25 mouse cellular contexts compared by ENCODE assay signal in genomic region chr11:75684462-75684861, GRCm38 (mm10). TPM values are rescaled to one million over a fixed set of nuclear protein-coding genes. Genes with fewer than 3 reads are reported as not detected.
DNase-seq lines count a peak whose midpoint lies in the region; ATAC-seq and TF ChIP-seq lines count a peak whose summit lies in the region.
"Had no signal": no experiment of that assay in that cellular context is flagged by ENCODE, and none has a peak within 500 bp of the region (broad histone marks: within the 10 kb centered on the region; RNA-seq: fewer than 3 reads in every experiment).

No protein-coding gene starts in this region.

- H3K36me3 ChIP-seq in MEL (ENCODE audit: control insufficient read depth in 1 of 2, insufficient read depth in 2 of 2, low read length in 2 of 2) = peaks cover 22 to 30% of the 10 kb centered on the region in 2 experiments
- H3K36me3 ChIP-seq in hindbrain, postnatal 0 days (ENCODE audit: insufficient read depth, low read length) = no peaks in the 10 kb centered on the region

- H3K27me3 ChIP-seq in MEL (ENCODE audit: control insufficient read depth in 1 of 2, insufficient read depth in 2 of 2, low read length in 2 of 2) = no peaks in the 10 kb centered on the region
- H3K27me3 ChIP-seq in hindbrain, postnatal 0 days (ENCODE audit: insufficient read depth, low read length) = no peaks in the 10 kb centered on the region
- H3K27me3 ChIP-seq: embryonic facial prominence, embryonic 15.5 days; forebrain, embryonic 15.5 days; limb, embryonic 15.5 days; neural tube, embryonic 13.5 days had no signal

- no peak overlapping the region for H3K4me2 ChIP-seq in hindbrain, postnatal 0 days (ENCODE audit: low read depth, low read length)
- H3K4me2 ChIP-seq: embryonic facial prominence, embryonic 15.5 days; forebrain, embryonic 15.5 days; limb, embryonic 15.5 days; neural tube, embryonic 13.5 days had no signal

- peak overlapping the region; percentile 21; the same call in 1 of the 2 replicates for H3K4me3 ChIP-seq in gastrocnemius, adult 2 months
- H3K4me3 ChIP-seq in left cerebral cortex, adult 2 months = no peak overlapping the region
- H3K4me3 ChIP-seq in MEL (ENCODE audit: control insufficient read depth in 1 of 2, insufficient read depth in 1 of 2, low read depth in 2 of 2, low read length in 2 of 2) = no peak overlapping the region
- no peak overlapping the region for H3K4me3 ChIP-seq in hindbrain, postnatal 0 days (ENCODE audit: low read length)
- H3K4me3 ChIP-seq: embryonic facial prominence, embryonic 15.5 days; forebrain, embryonic 15.5 days; limb, embryonic 15.5 days; myocyte; neural tube, embryonic 13.5 days had no signal

- no peak for DNase-seq in gastrocnemius, adult 2 months
- no peak for DNase-seq in gastrocnemius, postnatal 14 days
- no peak for DNase-seq in left cerebral cortex, adult 2 months (ENCODE audit: extremely low spot score in 1 of 2, low spot score in 2 of 2)
- DNase-seq in left cerebral cortex, adult 11 months (ENCODE audit: low spot score) = no peak
- DNase-seq in 416B (ENCODE audit: low read depth) (peak; percentile 19), MEL (ENCODE audit: low read depth, low spot score) (peak; percentile 63)
- no peak for DNase-seq in spleen, adult 18-20 months
- no peak for DNase-seq in hindbrain, postnatal 0 days (ENCODE audit: low spot score)
- DNase-seq: adrenal gland, postnatal 36 days; cerebellum, adult 9-10 months; kidney, adult 2 months; kidney, postnatal 14 days; layer of hippocampus, adult 9-11 months; left cerebral cortex, postnatal 4 days; lung, adult 18-20 months; lung, postnatal 14 days; midbrain, embryonic 14.5 days; retina, postnatal 1 day; right cerebral cortex, postnatal 25 days; thymus, postnatal 25 days had no signal

- WGBS in hindbrain, postnatal 0 days = 82% methylated on average over 5 of the region's 5 CpGs

- ATAC-seq in hindbrain, postnatal 0 days = no peak
- ATAC-seq: forebrain, embryonic 15.5 days had no signal

- peaks cover 5 to 6% of the 10 kb centered on the region in 2 experiments for H3K4me1 ChIP-seq in MEL (ENCODE audit: control insufficient read depth in 1 of 2, insufficient read depth in 2 of 2, low read length in 2 of 2)
- H3K4me1 ChIP-seq in hindbrain, postnatal 0 days (ENCODE audit: insufficient read depth, low read length) = peaks cover 9% of the 10 kb centered on the region; the same call in 1 of the 2 replicates

- TF ChIP-seq EP300 in MEL (IDR thresholded peaks at IDR 0.05; ENCODE audit: low read depth in 1 of 2, low read length in 2 of 2) = no peak

- H3K9me3 ChIP-seq in MEL (replicated peaks; ENCODE audit: insufficient read depth, low read length) = no peaks in the 10 kb centered on the region
- no peaks in the 10 kb centered on the region for H3K9me3 ChIP-seq in hindbrain, postnatal 0 days (ENCODE audit: low read length)
- H3K9me3 ChIP-seq: embryonic facial prominence, embryonic 15.5 days; forebrain, embryonic 15.5 days; limb, embryonic 15.5 days; neural tube, embryonic 13.5 days had no signal

- TF ChIP-seq CTCF in gastrocnemius, adult 2 months (IDR thresholded peaks at IDR 0.05) = peak; percentile 29; the same call in 1 of the 2 replicates
- peak; percentile 9; the same call in 1 of the 2 replicates for TF ChIP-seq CTCF in left cerebral cortex, adult 2 months (IDR thresholded peaks at IDR 0.05)
- TF ChIP-seq CTCF in MEL (IDR thresholded peaks at IDR 0.05 in 2 of 3, conservative IDR thresholded peaks at IDR 0.05 in 1 of 3; ENCODE audit: control insufficient read depth in 1 of 3, insufficient read depth in 1 of 3, low read depth in 2 of 3, low read length in 3 of 3, poor library complexity in 1 of 3, severe bottlenecking in 1 of 3) = peak in 2 of 3 experiments; percentile 41 to 50; a peak in 4 of 6 replicates
- no peak for TF ChIP-seq CTCF in hindbrain, postnatal 0 days (IDR thresholded peaks at IDR 0.05; ENCODE audit: low read depth)

- no peak for TF ChIP-seq POLR2A in MEL (IDR thresholded peaks at IDR 0.05; ENCODE audit: control insufficient read depth in 1 of 2, insufficient read depth in 1 of 2, low read depth in 1 of 2, low read length in 2 of 2, poor library complexity in 1 of 2)

- H3K9ac ChIP-seq in MEL (ENCODE audit: control insufficient read depth, low read depth, low read length, poor library complexity, severe bottlenecking) = no peak overlapping the region
- H3K9ac ChIP-seq in hindbrain, postnatal 0 days (replicated peaks; ENCODE audit: low read length) = no peak overlapping the region
- H3K9ac ChIP-seq: embryonic facial prominence, embryonic 15.5 days; forebrain, embryonic 15.5 days; limb, embryonic 15.5 days; neural tube, embryonic 13.5 days had no signal

- peaks cover 71% of the 10 kb centered on the region for H3K79me2 ChIP-seq in MEL (ENCODE audit: control insufficient read depth, insufficient read depth, low read length, poor library complexity)

- intact Hi-C loops in gastrocnemius, adult 2 months (cut with DNase I) = loop anchor here (5.0 kb wide), 1 partner anchor 97 kb away; the partner anchor contains the start of gene Pitpna
- intact Hi-C loops in gastrocnemius, postnatal 14 days (cut with DNase I; ENCODE audit: low total_unique reads) = no loop called here
- intact Hi-C loops in left cerebral cortex, adult 2 months (cut with DNase I) = no loop called here

- peak overlapping the region; percentile 79 for H3K27ac ChIP-seq in gastrocnemius, adult 2 months
- no peak overlapping the region for H3K27ac ChIP-seq in left cerebral cortex, adult 2 months
- no peak overlapping the region for H3K27ac ChIP-seq in MEL (ENCODE audit: control insufficient read depth, low read depth, low read length)
- H3K27ac ChIP-seq in hindbrain, postnatal 0 days = no peak overlapping the region
- H3K27ac ChIP-seq: embryonic facial prominence, embryonic 15.5 days; forebrain, embryonic 15.5 days; limb, embryonic 15.5 days; neural tube, embryonic 13.5 days had no signal

- no peak; the same call in 1 of the 2 replicates for TF ChIP-seq RAD21 in MEL (IDR thresholded peaks at IDR 0.05; ENCODE audit: low read depth, low read length)

TF ChIP-seq in MEL, 35 proteins besides CTCF, POLR2A, EP300 and RAD21:
- TF ChIP-seq POLR2AphosphoS2 (IDR thresholded peaks at IDR 0.05; ENCODE audit: low read length) = 0 out of 2 replicates have a peak, but pooled peaks have one; percentile 17
- no peak for TF ChIP-seq ZC3H11A (IDR thresholded peaks at IDR 0.05; ENCODE audit: low read depth, low read length)

RNA-seq across cellular contexts. Expression of gene Crk, which starts 5.4 kb away (rescaled TPM):
- 10 to 100 TPM; 53.4 to 64.3 TPM for total RNA-seq in gastrocnemius, adult 2 months (2021)
- total RNA-seq in gastrocnemius, postnatal 14 days (2021) = 10 to 100 TPM; 44.6 to 45.4 TPM
- 100 to 1,000 TPM; 126 to 133 TPM for total RNA-seq in left cerebral cortex, adult 2 months (2021)
- total RNA-seq in MEL (2012; rRNA removed) = 68.0 and 68.4 TPM in 2 replicates
- 10 to 100 TPM; 33.8 to 66.2 TPM for polyA plus RNA-seq in MEL (2012; ENCODE audit: insufficient read depth in 1 of 2, insufficient read length in 2 of 2, low read depth in 1 of 2, low replicate concordance in 2 of 2, missing spikeins in 1 of 2)
- total RNA-seq in hindbrain, postnatal 0 days (2014; rRNA removed) = 83.3 and 111 TPM in 2 replicates
- 82.3 and 82.5 TPM in 2 replicates for polyA plus RNA-seq in hindbrain, postnatal 0 days (2015; fragmentation: Nextera tagmentation; extraction: Ambion mirVana)

RNA-seq across cellular contexts. Expression of gene Myo1c, which starts 34.2 kb away (rescaled TPM):
- total RNA-seq in gastrocnemius, adult 2 months (2021) = 10 to 100 TPM; 34.1 to 43.9 TPM
- 10 to 100 TPM; 50.5 to 51.8 TPM for total RNA-seq in gastrocnemius, postnatal 14 days (2021)
- 10 to 100 TPM; 25.2 to 26.6 TPM for total RNA-seq in left cerebral cortex, adult 2 months (2021)
- total RNA-seq in MEL (2012; rRNA removed) = 27.0 and 33.2 TPM in 2 replicates
- 10 to 100 TPM in 1 of 2 experiments, not detected in 1; 45.6 TPM for polyA plus RNA-seq in MEL (2012; ENCODE audit: insufficient read depth in 1 of 2, insufficient read length in 2 of 2, low read depth in 1 of 2, low replicate concordance in 2 of 2, missing spikeins in 1 of 2)
- 20.5 and 22.4 TPM in 2 replicates for total RNA-seq in hindbrain, postnatal 0 days (2014; rRNA removed)
- 9.3 and 9.5 TPM in 2 replicates for polyA plus RNA-seq in hindbrain, postnatal 0 days (2015; fragmentation: Nextera tagmentation; extraction: Ambion mirVana)

RNA-seq across cellular contexts. Expression of gene Ywhae, which starts 48.2 kb away (rescaled TPM):
- 100 to 1,000 TPM; 545 to 577 TPM for total RNA-seq in gastrocnemius, adult 2 months (2021)
- total RNA-seq in gastrocnemius, postnatal 14 days (2021) = 100 to 1,000 TPM; 633 to 674 TPM
- total RNA-seq in left cerebral cortex, adult 2 months (2021) = 100 to 1,000 TPM; 854 to 940 TPM
- 303 and 356 TPM in 2 replicates for total RNA-seq in MEL (2012; rRNA removed)
- polyA plus RNA-seq in MEL (2012; ENCODE audit: insufficient read depth in 1 of 2, insufficient read length in 2 of 2, low read depth in 1 of 2, low replicate concordance in 2 of 2, missing spikeins in 1 of 2) = 100 to 1,000 TPM; 755 to 855 TPM
- total RNA-seq in hindbrain, postnatal 0 days (2014; rRNA removed) = 181 and 188 TPM in 2 replicates
- 1,457 and 1,531 TPM in 2 replicates for polyA plus RNA-seq in hindbrain, postnatal 0 days (2015; fragmentation: Nextera tagmentation; extraction: Ambion mirVana)

RNA-seq across cellular contexts. Expression of gene Inpp5k, which starts 53.7 kb away (rescaled TPM):
- 10 to 100 TPM; 25.9 to 27.4 TPM for total RNA-seq in gastrocnemius, adult 2 months (2021)
- total RNA-seq in gastrocnemius, postnatal 14 days (2021) = 10 to 100 TPM; 17.0 to 23.0 TPM
- 10 to 100 TPM; 41.0 to 42.7 TPM for total RNA-seq in left cerebral cortex, adult 2 months (2021)
- total RNA-seq in MEL (2012; rRNA removed) = 15.2 and 16.4 TPM in 2 replicates
- polyA plus RNA-seq in MEL (2012; ENCODE audit: insufficient read depth in 1 of 2, insufficient read length in 2 of 2, low read depth in 1 of 2, low replicate concordance in 2 of 2, missing spikeins in 1 of 2) = 10 to 100 TPM in 1 of 2 experiments, not detected in 1; 28.7 TPM
- total RNA-seq in hindbrain, postnatal 0 days (2014; rRNA removed) = 52.1 and 53.2 TPM in 2 replicates
- 38.8 and 43.9 TPM in 2 replicates for polyA plus RNA-seq in hindbrain, postnatal 0 days (2015; fragmentation: Nextera tagmentation; extraction: Ambion mirVana)

Comparison
In these comparisons a context has a peak if more than half of its experiments do, and no peak if none do; other contexts are left out.
1. DNase-seq: peak in 416B (single experiment) and MEL (single experiment); none in gastrocnemius, adult 2 months (single experiment), gastrocnemius, postnatal 14 days (single experiment), left cerebral cortex, adult 2 months (0 of 2), left cerebral cortex, adult 11 months (single experiment), spleen, adult 18-20 months (0 of 2) and hindbrain, postnatal 0 days (single experiment).